Mouse (Mus musculus) duodenum, adult 2 months (tissue): ENCODE measurements around the gene Smg8. TPM values are rescaled to one million over a fixed set of nuclear protein-coding genes. Genes with fewer than 3 reads are reported as not detected.

ENCODE experiments used
- polyA plus RNA-seq: library from polyadenylated mRNA; depleted of rRNA; stranded (reverse); fragments of >200 nt; gene quantifications from 2 replicates; pipeline ENCODE4 v1.2.3, GENCODE M21; 2012; ENCODE audit warnings: low replicate concordance; rRNA removed

The Smg8 gene
- 1.5 and 2.6 TPM in 2 replicates for polyA plus RNA-seq

GRCm38 (mm10) chr11:87086290-87086984 lies at the start of gene Smg8:
Gene Smg8, minus strand, starts transcription at chr11:87086774.

GRCm38 (mm10) chr11:87126824-87127816 lies 40.5 kb upstream of the Smg8 start, which contains the start of gene Trim37:
Gene Trim37, plus strand, starts transcription at chr11:87127077.

GRCm38 (mm10) chr11:87108755-87109518 lies 22.4 kb upstream of the Smg8 start, which contains the start of gene Ska2:
Gene Ska2, plus strand, starts transcription at chr11:87109234.

GRCm38 (mm10) chr11:87108409-87108754 lies 21.8 kb upstream of the Smg8 start, which contains the start of gene Prr11:
Gene Prr11, minus strand, starts transcription at chr11:87108708.

GRCm38 (mm10) chr11:87073866-87074440 lies 12.6 kb downstream of the Smg8 start, which contains the start of gene Gdpd1:
Gene Gdpd1, minus strand, starts transcription at chr11:87074062.

Other genes with a start within 250 kb of the Smg8 start
- gene Ypel2, start 93.1 kb downstream of the Smg8 start, polyA plus RNA-seq: 3.6 and 9.5 TPM in 2 replicates
- 15.5 and 35.2 TPM in 2 replicates for gene Gdpd1, start 12.7 kb downstream of the Smg8 start, polyA plus RNA-seq
- 0.19 and 0.33 TPM in 2 replicates for gene Prr11, start 21.9 kb upstream of the Smg8 start, polyA plus RNA-seq
- 0.45 and 0.85 TPM in 2 replicates for gene Ska2, start 22.5 kb upstream of the Smg8 start, polyA plus RNA-seq
- 0.89 and 1.2 TPM in 2 replicates for gene Trim37, start 40.3 kb upstream of the Smg8 start, polyA plus RNA-seq